Mouse (Mus musculus): ENCODE results near the gene Add3. TPM values are rescaled to one million over a fixed set of nuclear protein-coding genes. Genes with fewer than 3 reads are reported as not detected.

Gene Add3
- polyA plus RNA-seq, 1 experiment from 2014 or later, result 106 TPM

- Histone ChIP-seq H3K4me1 (0 out of 2 replicates have a peak, but pooled peaks cover 5% of the 10 kb centered on the region), H3K4me3 (no peak overlapping the region), H3K27ac (no peak overlapping the region), H3K9me3 (no peaks in the 10 kb centered on the region), H3K27me3 (no peaks in the 10 kb centered on the region), H3K36me3 (no peaks in the 10 kb centered on the region), H3K9ac (no peak overlapping the region), H3K4me2 (peak overlapping the region; percentile 16; the same call in 1 of the 2 replicates)
- ATAC-seq (ENCODE audit: borderline replicate concordance, extremely low read depth, low FRiP score, low TSS enrichment), result no peak
- 57% methylated on average over 23 of the region's 23 CpGs for WGBS
These were observed 156.3 kb downstream of the Add3 start for GRCm38 (mm10) chr19:53296331-53297254.

Other genes with a start within 250 kb of the Add3 start
- 167 and 169 TPM in 2 replicates for gene Xpnpep1, start 100.2 kb upstream of the Add3 start, polyA plus RNA-seq (2015; fragmentation: Nextera tagmentation; extraction: Ambion mirVana)
- 38.3 and 38.4 TPM in 2 replicates for gene Mxi1, start 170.1 kb downstream of the Add3 start, polyA plus RNA-seq (2015; fragmentation: Nextera tagmentation; extraction: Ambion mirVana)
- 4.1 TPM in 1 of 2 replicates, not detected in the other for gene Gm10197, start 231.3 kb downstream of the Add3 start, polyA plus RNA-seq (2015; fragmentation: Nextera tagmentation; extraction: Ambion mirVana)

Measured in lung, embryonic 15.5 days (tissue).